Mouse (Mus musculus) lung, postnatal 0 days (tissue): ENCODE results near the gene Frat2.

Experiments used
- CTCF ChIP-seq: IDR thresholded peaks from 2 replicates; pipeline ENCODE4 v1.5.1; 2016; ENCODE audit warnings: antibody characterized with exemption, mild to moderate bottlenecking
- EP300 ChIP-seq: IDR thresholded peaks from 2 replicates; pipeline ENCODE4 v1.6.1; 2016; ENCODE audit warnings: antibody characterized with exemption, mild to moderate bottlenecking, control low read depth

GRCm38 (mm10) chr19:41796789-41797327, 51.1 kb downstream of the Frat2 start:
- TF ChIP-seq EP300 (no peak), CTCF (no peak)
